Mouse (Mus musculus) spleen, postnatal 0 days (tissue): ENCODE data around the gene Scarb1. TPM values are rescaled to one million over a fixed set of nuclear protein-coding genes. Genes with fewer than 3 reads are reported as not detected.

Source experiments
- polyA plus RNA-seq: library from polyadenylated mRNA; unstranded; fragments of >200 nt; fragmentation: Nextera tagmentation; extraction: Ambion mirVana; gene quantifications from 2 replicates; pipeline ENCODE4 v1.2.1, GENCODE M21; 2015

Scarb1 gene
- 52.7 and 56.7 TPM in 2 replicates for polyA plus RNA-seq

GRCm38 (mm10) chr5:125340547-125341262 lies at the start of gene Scarb1:
Gene Scarb1, minus strand, starts transcription at chr5:125341094.

GRCm38 (mm10) chr5:125389579-125390441 lies 48.9 kb upstream of the Scarb1 start, which contains the start of gene Ubc:
Gene Ubc, minus strand, starts transcription at chr5:125390202.

DNA sequence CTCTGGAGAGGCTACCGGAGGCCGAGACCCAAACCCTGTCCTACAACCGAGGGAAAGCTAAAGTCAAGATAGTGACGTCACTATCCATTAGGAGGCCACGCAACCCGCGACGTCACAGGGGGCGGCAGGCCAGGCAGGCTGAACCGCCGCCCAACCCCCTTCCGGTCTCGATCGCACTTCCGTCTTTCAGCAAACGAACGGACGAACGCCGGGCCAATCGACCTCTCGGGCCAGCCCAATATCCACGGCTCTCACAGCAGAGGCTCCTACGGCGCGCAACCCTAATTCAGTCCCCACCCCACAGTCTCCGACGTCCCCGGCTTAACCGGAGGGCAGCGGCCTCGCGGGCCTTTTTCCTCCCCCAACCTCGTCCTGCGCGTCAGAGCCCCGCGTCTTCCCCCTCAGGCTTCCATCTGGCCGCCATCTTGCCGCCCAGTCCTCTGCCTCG lies 48.3 kb upstream of the Scarb1 start, which contains the start of gene Gm10382:
Gene Gm10382, plus strand, starts transcription at position 192 of the 448 bp plus-strand sequence.

Other genes with a start within 250 kb of the Scarb1 start
- 7.1 and 10.7 TPM in 2 replicates for gene Ncor2, start 161.9 kb downstream of the Scarb1 start, polyA plus RNA-seq
- 0.42 and 0.52 TPM in 2 replicates for gene Gm10382, start 48.2 kb upstream of the Scarb1 start, polyA plus RNA-seq
- gene Ubc, start 49.1 kb upstream of the Scarb1 start, polyA plus RNA-seq = 427 and 428 TPM in 2 replicates
- gene Dhx37, start 93.0 kb upstream of the Scarb1 start, polyA plus RNA-seq = 5.3 and 7.9 TPM in 2 replicates
- 43.0 TPM in 2 replicates for gene Bri3bp, start 100.5 kb upstream of the Scarb1 start, polyA plus RNA-seq
- 7.7 and 11.4 TPM in 2 replicates for gene Aacs, start 134.7 kb upstream of the Scarb1 start, polyA plus RNA-seq
- gene Tmem132b, start 190.7 kb upstream of the Scarb1 start, polyA plus RNA-seq = 0.04 TPM in 1 of 2 replicates, not detected in the other